Mouse (Mus musculus): Measurements from ENCODE around the gene Wdr5b. TPM values are rescaled to one million over a fixed set of nuclear protein-coding genes. Genes with fewer than 3 reads are reported as not detected.

The Wdr5b gene
- polyA plus RNA-seq, 1 experiment from 2014 or later, result 13.0 TPM

DNA sequence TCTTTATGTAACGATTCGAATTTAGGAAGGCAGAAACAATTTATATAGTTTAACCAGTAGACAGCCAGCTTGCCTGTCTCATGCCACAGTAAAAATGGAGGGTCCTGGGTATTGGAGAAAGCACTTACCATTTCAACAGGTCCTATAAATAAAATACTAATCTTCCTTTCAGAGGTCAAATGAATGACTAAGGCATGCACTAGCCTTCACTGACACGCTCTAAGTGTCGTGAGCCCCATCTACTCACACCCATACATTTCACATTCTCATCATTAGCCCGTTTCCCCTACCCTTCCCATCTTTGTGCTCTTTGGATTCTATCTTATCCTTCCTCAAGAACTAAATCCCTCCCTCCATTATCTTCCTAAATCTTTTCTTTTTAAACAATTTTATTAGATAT, 23.9 kb downstream of the Wdr5b start:
- WGBS, result 83% methylated on average over 5 of the region's 5 CpGs
- Histone ChIP-seq H3K27ac (ENCODE audit: low read length) (no peak overlapping the region), H3K4me1 (ENCODE audit: control insufficient read depth, insufficient read depth, low read length) (peaks cover 10% of the 10 kb centered on the region), H3K4me3 (ENCODE audit: low read depth, low read length) (no peak overlapping the region), H3K9ac (ENCODE audit: low read depth, low read length) (no peak overlapping the region), H3K36me3 (ENCODE audit: control insufficient read depth, insufficient read depth, low read length) (no peaks in the 10 kb centered on the region), H3K4me2 (ENCODE audit: low read length) (no peak overlapping the region), H3K9me3 (replicated peaks; ENCODE audit: control insufficient read depth, low read length, poor library complexity, severe bottlenecking) (no peaks in the 10 kb centered on the region), H3K27me3 (ENCODE audit: control insufficient read depth, insufficient read depth, low read depth, low read length) (no peaks in the 10 kb centered on the region)
- no peak for ATAC-seq

GRCm38 (mm10) chr16:36067694-36068093, 26.7 kb downstream of the Wdr5b start:
- no peaks in the 10 kb centered on the region for H3K9me3 ChIP-seq (replicated peaks; ENCODE audit: control insufficient read depth, low read length, poor library complexity, severe bottlenecking)
- H3K27me3 ChIP-seq (ENCODE audit: control insufficient read depth, insufficient read depth, low read depth, low read length), result no peaks in the 10 kb centered on the region
- H3K4me3 ChIP-seq (ENCODE audit: low read depth, low read length), result no peak overlapping the region
- no peaks in the 10 kb centered on the region for H3K36me3 ChIP-seq (ENCODE audit: control insufficient read depth, insufficient read depth, low read length)
- WGBS, result 77% methylated on average over 2 of the region's 2 CpGs
- H3K4me1 ChIP-seq (ENCODE audit: control insufficient read depth, insufficient read depth, low read length), result peaks cover 16% of the 10 kb centered on the region
- no peak overlapping the region for H3K9ac ChIP-seq (ENCODE audit: low read depth, low read length)
- no peak overlapping the region for H3K4me2 ChIP-seq (ENCODE audit: low read length)
- ATAC-seq, result no peak
- H3K27ac ChIP-seq (ENCODE audit: low read length), result no peak overlapping the region

GRCm38 (mm10) chr16:36068356-36068755, 27.4 kb downstream of the Wdr5b start:
- Histone ChIP-seq H3K9ac (ENCODE audit: low read depth, low read length) (no peak overlapping the region), H3K4me1 (ENCODE audit: control insufficient read depth, insufficient read depth, low read length) (peaks cover 16% of the 10 kb centered on the region), H3K9me3 (replicated peaks; ENCODE audit: control insufficient read depth, low read length, poor library complexity, severe bottlenecking) (no peaks in the 10 kb centered on the region), H3K4me3 (ENCODE audit: low read depth, low read length) (no peak overlapping the region), H3K36me3 (ENCODE audit: control insufficient read depth, insufficient read depth, low read length) (no peaks in the 10 kb centered on the region), H3K27me3 (ENCODE audit: control insufficient read depth, insufficient read depth, low read depth, low read length) (no peaks in the 10 kb centered on the region), H3K4me2 (ENCODE audit: low read length) (no peak overlapping the region), H3K27ac (ENCODE audit: low read length) (no peak overlapping the region)
- ATAC-seq, result no peak
- 67% methylated on average over 3 of the region's 3 CpGs for WGBS

DNA sequence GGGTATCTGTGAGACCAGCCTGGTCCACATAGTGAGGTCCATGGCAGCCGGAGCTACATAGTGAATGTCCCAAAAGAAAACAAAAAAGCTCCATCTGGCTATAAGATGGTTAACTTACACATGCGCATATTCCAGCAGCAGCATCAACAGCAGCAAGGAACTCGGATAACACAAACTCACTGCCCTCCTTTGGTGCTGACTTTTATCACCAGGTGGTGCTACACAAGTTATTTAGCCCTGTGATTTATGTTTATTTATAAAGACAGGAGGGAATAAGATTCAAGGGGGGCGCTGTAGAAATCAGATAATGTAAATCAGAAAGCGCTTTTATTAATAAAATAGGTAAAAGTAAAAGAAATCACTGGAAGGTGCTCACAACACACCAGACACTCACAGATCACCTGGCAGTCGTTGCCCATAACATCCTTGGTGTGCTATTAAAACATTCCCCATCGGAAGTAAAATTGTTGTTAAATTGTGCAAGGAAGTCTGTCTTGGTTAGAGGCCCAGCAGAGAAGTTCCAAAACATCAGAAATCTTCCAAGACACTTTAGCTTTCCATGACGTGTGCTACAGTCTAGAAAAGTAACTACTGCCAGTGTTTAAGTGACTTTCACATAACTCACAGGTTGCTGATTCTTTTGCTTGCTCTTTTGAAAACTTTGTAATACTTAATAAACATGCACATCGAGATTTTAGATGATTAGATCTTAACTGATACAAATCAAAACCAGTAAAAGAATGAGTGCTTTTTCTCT, 29.0 kb downstream of the Wdr5b start:
- Histone ChIP-seq H3K27me3 (ENCODE audit: control insufficient read depth, insufficient read depth, low read depth, low read length) (no peaks in the 10 kb centered on the region), H3K4me3 (ENCODE audit: low read depth, low read length) (peak overlapping the region; percentile 11; the same call in 1 of the 2 replicates), H3K4me2 (ENCODE audit: low read length) (peak overlapping the region; percentile 62), H3K9ac (ENCODE audit: low read depth, low read length) (no peak overlapping the region), H3K4me1 (ENCODE audit: control insufficient read depth, insufficient read depth, low read length) (peaks cover 16% of the 10 kb centered on the region), H3K9me3 (replicated peaks; ENCODE audit: control insufficient read depth, low read length, poor library complexity, severe bottlenecking) (no peaks in the 10 kb centered on the region), H3K36me3 (ENCODE audit: control insufficient read depth, insufficient read depth, low read length) (no peaks in the 10 kb centered on the region), H3K27ac (ENCODE audit: low read length) (no peak overlapping the region)
- 28% methylated on average over 9 of the region's 9 CpGs for WGBS
- ATAC-seq, result no peak

GRCm38 (mm10) chr16:36071071-36071449, 30.1 kb downstream of the Wdr5b start:
- under 1% methylated on average over 16 of the region's 16 CpGs for WGBS
- Histone ChIP-seq H3K4me2 (ENCODE audit: low read length) (peak overlapping the region; percentile 62), H3K9ac (ENCODE audit: low read depth, low read length) (peak overlapping the region; percentile 92), H3K36me3 (ENCODE audit: control insufficient read depth, insufficient read depth, low read length) (no peaks in the 10 kb centered on the region), H3K27ac (ENCODE audit: low read length) (peak overlapping the region; percentile 100), H3K9me3 (replicated peaks; ENCODE audit: control insufficient read depth, low read length, poor library complexity, severe bottlenecking) (no peaks in the 10 kb centered on the region), H3K27me3 (ENCODE audit: control insufficient read depth, insufficient read depth, low read depth, low read length) (no peaks in the 10 kb centered on the region), H3K4me1 (ENCODE audit: control insufficient read depth, insufficient read depth, low read length) (peaks cover 16% of the 10 kb centered on the region), H3K4me3 (ENCODE audit: low read depth, low read length) (peak overlapping the region; percentile 80)
- ATAC-seq, result no peak; the same call in 1 of the 2 replicates

DNA sequence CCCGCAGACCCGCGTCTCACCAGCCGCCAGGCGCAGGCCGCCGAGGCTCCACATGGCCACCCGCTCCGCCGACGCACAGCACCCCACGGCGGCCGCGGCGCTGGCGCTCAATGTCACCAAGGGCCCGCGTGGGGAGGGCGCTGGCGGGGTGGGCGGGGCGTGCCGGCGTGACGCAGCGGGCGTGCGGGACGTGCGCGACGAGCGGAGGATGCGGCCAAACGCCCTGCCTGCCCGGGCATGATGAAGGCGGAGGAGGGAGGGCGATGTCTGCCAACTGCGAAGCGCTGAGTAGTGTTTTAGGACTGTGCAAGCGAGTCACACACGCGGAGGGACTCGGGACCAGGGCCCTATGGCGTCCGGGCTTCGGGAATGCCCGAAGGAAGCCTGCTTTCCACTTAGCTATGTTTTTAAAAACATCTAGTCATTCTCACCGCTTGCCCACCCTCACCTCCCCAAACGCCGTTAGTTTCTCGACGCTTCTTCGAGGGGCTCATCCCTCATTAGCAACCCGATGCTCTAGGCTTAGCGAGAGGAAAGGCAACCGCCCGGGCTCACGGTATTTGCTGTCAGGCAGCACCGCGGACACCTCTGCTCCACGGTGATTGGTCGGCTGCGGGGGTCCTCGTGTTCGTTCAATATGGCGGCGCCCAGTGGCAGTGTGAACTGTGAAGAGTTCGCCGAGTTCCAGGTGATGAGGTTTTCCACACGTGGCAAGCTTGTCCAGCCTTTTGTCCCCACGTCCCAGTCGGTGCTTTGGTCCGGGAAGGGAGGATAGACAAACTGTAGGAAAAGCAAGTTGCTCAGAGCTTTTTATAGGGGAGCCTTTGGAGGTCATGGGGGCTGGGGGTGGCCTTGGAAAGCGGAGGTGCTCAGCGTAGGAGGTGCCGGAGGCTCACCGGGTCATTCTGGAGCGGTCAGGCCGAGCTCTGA, 30.7 kb downstream of the Wdr5b start, which contains the start of the genes Fam162a and Ccdc58:
TSS of gene Fam162a (minus strand) at position 145 of the 930 bp plus-strand sequence.
TSS of gene Ccdc58 (plus strand) at position 236 of the 930 bp plus-strand sequence.
- ATAC-seq, result peak; percentile 98
- Histone ChIP-seq H3K4me2 (ENCODE audit: low read length) (peak within 1 kb of the TSS; percentile 62), H3K4me1 (ENCODE audit: control insufficient read depth, insufficient read depth, low read length) (peaks cover 16% of the 10 kb centered on the region), H3K9ac (ENCODE audit: low read depth, low read length) (peak within 1 kb of the TSS; percentile 92), H3K27ac (ENCODE audit: low read length) (peak within 1 kb of the TSS; percentile 100), H3K4me3 (ENCODE audit: low read depth, low read length) (peak within 1 kb of the TSS; percentile 80), H3K36me3 (ENCODE audit: control insufficient read depth, insufficient read depth, low read length) (no peaks in the 10 kb centered on the region), H3K27me3 (ENCODE audit: control insufficient read depth, insufficient read depth, low read depth, low read length) (no peaks in the 10 kb centered on the region), H3K9me3 (replicated peaks; ENCODE audit: control insufficient read depth, low read length, poor library complexity, severe bottlenecking) (no peaks in the 10 kb centered on the region)
- under 1% methylated on average over 81 of the region's 81 CpGs for WGBS

GRCm38 (mm10) chr16:36072410-36073011, 31.5 kb downstream of the Wdr5b start:
- Histone ChIP-seq H3K9me3 (replicated peaks; ENCODE audit: control insufficient read depth, low read length, poor library complexity, severe bottlenecking) (no peaks in the 10 kb centered on the region), H3K9ac (ENCODE audit: low read depth, low read length) (peak overlapping the region; percentile 92), H3K4me1 (ENCODE audit: control insufficient read depth, insufficient read depth, low read length) (peaks cover 16% of the 10 kb centered on the region), H3K4me3 (ENCODE audit: low read depth, low read length) (peak overlapping the region; percentile 80), H3K4me2 (ENCODE audit: low read length) (peak overlapping the region; percentile 62), H3K27me3 (ENCODE audit: control insufficient read depth, insufficient read depth, low read depth, low read length) (no peaks in the 10 kb centered on the region), H3K27ac (ENCODE audit: low read length) (peak overlapping the region; percentile 100), H3K36me3 (ENCODE audit: control insufficient read depth, insufficient read depth, low read length) (no peaks in the 10 kb centered on the region)
- WGBS, result 30% methylated on average over 8 of the region's 8 CpGs
- no peak for ATAC-seq

DNA sequence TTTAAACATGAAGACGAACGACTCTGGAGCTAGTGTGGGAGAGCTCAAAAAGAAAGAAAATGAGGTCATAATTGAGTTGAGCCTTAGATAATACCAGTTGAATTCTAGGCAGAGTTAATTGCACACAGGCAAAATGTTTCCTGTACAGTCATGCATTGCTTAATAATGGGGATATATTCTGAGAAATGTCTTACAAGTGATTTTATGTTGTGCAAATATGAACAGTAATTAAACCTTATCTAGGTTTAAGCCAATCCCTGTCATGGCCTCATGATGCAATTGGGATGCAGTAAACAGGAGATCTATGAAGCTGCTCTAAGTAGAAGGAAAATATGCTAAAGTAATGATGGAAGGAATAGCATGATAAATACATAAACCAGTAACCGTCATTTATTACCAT, 33.8 kb downstream of the Wdr5b start:
- Histone ChIP-seq H3K4me3 (ENCODE audit: low read depth, low read length) (no peak overlapping the region), H3K9ac (ENCODE audit: low read depth, low read length) (no peak overlapping the region), H3K9me3 (replicated peaks; ENCODE audit: control insufficient read depth, low read length, poor library complexity, severe bottlenecking) (no peaks in the 10 kb centered on the region), H3K27ac (ENCODE audit: low read length) (no peak overlapping the region), H3K27me3 (ENCODE audit: control insufficient read depth, insufficient read depth, low read depth, low read length) (no peaks in the 10 kb centered on the region), H3K36me3 (ENCODE audit: control insufficient read depth, insufficient read depth, low read length) (no peaks in the 10 kb centered on the region), H3K4me1 (ENCODE audit: control insufficient read depth, insufficient read depth, low read length) (peaks cover 7% of the 10 kb centered on the region), H3K4me2 (ENCODE audit: low read length) (no peak overlapping the region)
- no peak for ATAC-seq
- WGBS, result over 99% methylated on average over 3 of the region's 3 CpGs

Data from midbrain, embryonic 16.5 days (tissue).